Mouse (Mus musculus) testis, adult 2 months (tissue): ENCODE results near the gene Gm20219. TPM values are rescaled to one million over a fixed set of nuclear protein-coding genes. Genes with fewer than 3 reads are reported as not detected.
A peak's percentile ranks its signal among the peaks of the same experiment; 100 is the strongest.

Source experiments
- H3K27ac ChIP-seq: fragments of 200-500 bp; 2 replicates; pipeline ENCODE4 v1.5.1; 2012; ENCODE audit warnings: low read depth, low read length; ENCODE audit not compliant: control insufficient read depth, insufficient read depth
- H3K27me3 ChIP-seq: fragments of 200-500 bp; 2 replicates; pipeline ENCODE4 v1.6.1; 2012; ENCODE audit warnings: mild to moderate bottlenecking, low read length, moderate library complexity; ENCODE audit not compliant: control insufficient read depth, insufficient read depth
- H3K36me3 ChIP-seq: fragments of 200-500 bp; 2 replicates; pipeline ENCODE4 v1.6.1; 2012; ENCODE audit warnings: mild to moderate bottlenecking, low read length; ENCODE audit not compliant: control insufficient read depth, insufficient read depth
- H3K4me1 ChIP-seq: fragments of 200-500 bp; 2 replicates; pipeline ENCODE4 v1.6.1; 2012; ENCODE audit warnings: low read length; ENCODE audit not compliant: control insufficient read depth, insufficient read depth
- H3K4me3 ChIP-seq: fragments of 200-500 bp; 2 replicates; pipeline ENCODE4 v1.5.1; 2012; ENCODE audit warnings: low read depth, mild to moderate bottlenecking, low read length, moderate library complexity, mixed read lengths; ENCODE audit not compliant: control insufficient read depth
- CTCF ChIP-seq: fragments of 200-500 bp; IDR thresholded peaks from 2 replicates; pipeline ENCODE4 v1.5.1; 2012; ENCODE audit warnings: low read depth, mild to moderate bottlenecking, inconsistent platforms, low read length, moderate library complexity; ENCODE audit not compliant: control insufficient read depth, insufficient read depth, insufficient replicate concordance
- POLR2A ChIP-seq: fragments of 200-500 bp; IDR thresholded peaks from 2 replicates; pipeline ENCODE4 v1.6.1; 2012; ENCODE audit warnings: low read depth, mild to moderate bottlenecking, inconsistent platforms, low read length, moderate library complexity; ENCODE audit not compliant: control insufficient read depth
- polyA plus RNA-seq: library from polyadenylated mRNA; depleted of rRNA; stranded (reverse); fragments of >200 nt; gene quantifications from 2 replicates; pipeline ENCODE4 v1.2.3, GENCODE M21; 2012; rRNA removed

Gm20219 gene
- polyA plus RNA-seq, result 2.0 and 2.3 TPM in 2 replicates

DNA sequence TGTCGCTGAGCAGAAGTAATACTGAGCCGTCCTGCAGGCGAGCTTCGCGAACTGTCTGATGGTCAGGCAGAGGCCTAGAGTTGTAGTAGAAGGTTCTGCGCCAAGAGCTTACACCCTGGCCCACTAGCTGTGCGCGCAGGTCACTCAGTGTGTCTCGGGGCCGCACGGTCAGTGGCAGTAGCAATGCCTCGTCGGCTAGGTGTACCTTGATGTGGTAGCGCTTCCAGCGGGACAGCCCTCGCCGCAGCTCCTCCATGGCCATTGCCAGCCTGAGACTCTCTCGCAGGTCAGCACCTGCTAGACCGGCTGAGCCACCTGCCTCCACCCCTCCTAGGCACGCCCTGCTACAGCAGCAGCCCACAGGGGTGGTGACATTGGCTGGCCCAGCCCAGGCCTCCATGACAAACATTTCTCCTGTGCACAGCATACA lies at the start of gene Gm20219:
TSS of gene Gm20219 (minus strand) at position 266 of the 430 bp plus-strand sequence.
- H3K36me3 ChIP-seq, result no peaks in the 10 kb centered on the region
- no peak within 1 kb of the TSS for H3K4me3 ChIP-seq
- no peak within 1 kb of the TSS for H3K27ac ChIP-seq
- no peaks in the 10 kb centered on the region; the same call in 1 of the 2 replicates for H3K4me1 ChIP-seq
- TF ChIP-seq POLR2A (no peak), CTCF (no peak)
- H3K27me3 ChIP-seq, result no peaks in the 10 kb centered on the region

DNA sequence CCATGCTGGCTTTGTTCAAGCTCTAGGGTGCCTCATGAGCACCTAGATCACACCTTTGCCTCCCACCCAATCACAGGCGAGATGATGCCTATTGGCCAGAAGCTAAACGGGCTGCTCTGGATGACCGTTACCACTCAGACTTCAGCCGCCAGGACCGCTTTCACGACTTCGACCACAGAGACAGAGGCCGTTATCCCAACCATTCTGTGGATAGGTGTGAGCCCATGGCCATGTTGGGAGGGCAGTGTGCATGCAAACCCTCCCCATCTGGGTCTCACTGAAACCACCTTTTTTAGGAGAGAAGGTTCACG lies 49.8 kb upstream of the Gm20219 start:
- no peaks in the 10 kb centered on the region for H3K27me3 ChIP-seq
- H3K27ac ChIP-seq, result no peak overlapping the region
- peaks cover 3% of the 10 kb centered on the region for H3K4me1 ChIP-seq
- no peak overlapping the region for H3K4me3 ChIP-seq
- no peak for TF ChIP-seq CTCF
- TF ChIP-seq POLR2A, result no peak
- H3K36me3 ChIP-seq, result no peaks in the 10 kb centered on the region; the same call in none of the 2 replicates

DNA sequence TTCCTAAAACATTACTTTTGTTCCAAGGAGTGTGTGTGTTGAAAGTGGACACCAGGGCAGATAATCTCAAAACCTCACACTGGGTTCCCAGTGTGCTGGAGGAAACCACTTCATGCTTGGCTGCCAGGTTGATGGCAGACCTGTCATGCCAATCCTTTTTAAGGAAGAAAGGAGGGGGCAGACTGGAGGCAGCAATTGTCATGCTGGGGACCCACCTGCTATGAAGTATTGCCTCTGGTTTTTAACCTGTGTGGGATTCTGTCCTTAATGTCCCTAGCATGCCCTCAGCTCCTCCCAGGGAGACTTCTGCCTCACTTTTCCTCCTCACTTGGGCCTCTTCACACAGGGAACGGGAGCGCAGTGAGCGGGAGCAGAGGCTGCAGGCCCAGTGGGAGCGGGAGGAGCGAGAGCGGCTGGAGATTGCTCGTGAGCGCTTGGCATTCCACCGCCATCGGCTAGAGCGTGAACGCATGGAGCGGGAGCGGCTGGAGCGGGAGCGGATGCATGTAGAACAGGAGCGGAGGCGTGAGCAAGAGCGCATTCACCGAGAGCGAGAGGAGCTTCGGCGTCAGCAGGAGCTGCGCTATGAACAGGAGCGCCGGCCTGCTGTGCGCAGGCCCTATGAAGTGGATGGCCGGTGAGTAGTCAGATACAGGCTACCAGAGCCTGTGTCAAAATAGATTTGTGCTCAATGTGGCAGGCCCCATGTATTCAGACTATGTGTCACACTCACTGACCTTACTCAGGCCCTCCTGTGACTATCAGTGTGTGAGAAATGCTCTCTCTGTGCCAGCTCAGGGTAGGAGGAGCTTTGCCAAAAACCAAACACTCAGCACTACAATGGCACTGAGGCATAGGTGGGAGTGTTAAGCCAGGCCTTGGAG lies 49.2 kb upstream of the Gm20219 start:
- Histone ChIP-seq H3K36me3 (no peaks in the 10 kb centered on the region; the same call in none of the 2 replicates), H3K4me3 (no peak overlapping the region), H3K4me1 (no peaks in the 10 kb centered on the region), H3K27ac (no peak overlapping the region), H3K27me3 (no peaks in the 10 kb centered on the region)
- TF ChIP-seq CTCF (no peak), POLR2A (no peak)

DNA sequence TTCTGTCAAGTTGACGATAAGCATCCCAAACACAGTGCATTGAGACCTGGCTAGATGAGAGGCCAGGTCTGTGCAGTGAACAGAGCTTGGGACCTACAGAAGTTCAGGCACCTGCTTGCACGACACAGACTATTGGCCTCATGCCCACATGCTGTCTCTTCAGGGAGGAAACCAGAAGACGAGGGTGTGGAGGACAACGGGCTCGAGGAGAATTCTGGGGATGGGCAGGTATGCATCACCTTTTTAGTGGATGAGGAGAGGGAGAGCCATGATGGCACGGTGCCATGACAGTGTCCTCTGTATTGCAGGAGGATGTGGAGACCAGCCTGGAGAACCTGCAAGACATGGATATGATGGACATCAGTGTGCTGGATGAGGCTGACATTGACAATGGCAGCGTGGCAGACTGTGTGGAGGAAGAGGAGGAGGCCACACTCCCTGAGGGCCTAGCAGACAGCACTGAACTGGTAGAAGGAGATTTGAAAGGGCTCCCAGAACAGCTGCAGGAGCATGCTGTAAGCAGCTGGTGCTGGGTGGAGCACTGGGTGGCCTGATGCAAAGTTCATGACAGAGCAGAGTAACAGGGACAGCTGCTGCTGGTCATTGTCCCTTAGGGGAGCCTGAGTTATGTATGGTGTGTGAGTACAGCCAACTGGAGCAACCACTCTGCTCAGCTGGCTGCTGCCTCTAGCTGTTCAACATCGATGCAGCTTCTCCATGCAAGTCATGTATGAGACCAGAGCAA lies 39.5 kb upstream of the Gm20219 start:
- Histone ChIP-seq H3K36me3 (peaks cover 4% of the 10 kb centered on the region), H3K4me1 (no peaks in the 10 kb centered on the region; the same call in 1 of the 2 replicates), H3K4me3 (no peak overlapping the region), H3K27me3 (no peaks in the 10 kb centered on the region), H3K27ac (no peak overlapping the region)
- TF ChIP-seq CTCF, result no peak

DNA sequence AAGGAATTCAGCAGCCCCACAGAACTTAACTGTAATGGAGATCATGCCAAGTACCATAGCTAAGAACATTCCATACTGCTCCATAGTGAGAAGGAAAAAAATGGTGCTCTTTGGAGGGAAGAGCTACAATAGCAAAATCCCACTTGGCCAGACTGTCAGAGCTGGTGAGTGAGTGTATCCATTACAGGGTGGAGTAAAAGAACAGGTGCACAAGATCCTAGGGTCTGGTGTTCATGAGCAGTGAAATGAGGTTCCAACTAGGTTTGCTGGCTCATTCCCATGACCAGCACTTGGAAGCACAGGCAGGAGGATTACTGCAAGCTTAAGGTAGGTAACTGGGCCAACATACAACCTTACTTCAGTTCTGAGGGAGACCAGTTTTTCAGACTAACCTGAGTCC lies 38.4 kb upstream of the Gm20219 start:
- Histone ChIP-seq H3K4me3 (no peak overlapping the region), H3K27me3 (no peaks in the 10 kb centered on the region), H3K36me3 (peaks cover 7% of the 10 kb centered on the region), H3K4me1 (no peaks in the 10 kb centered on the region; the same call in 1 of the 2 replicates), H3K27ac (no peak overlapping the region)
- no peak for TF ChIP-seq CTCF

DNA sequence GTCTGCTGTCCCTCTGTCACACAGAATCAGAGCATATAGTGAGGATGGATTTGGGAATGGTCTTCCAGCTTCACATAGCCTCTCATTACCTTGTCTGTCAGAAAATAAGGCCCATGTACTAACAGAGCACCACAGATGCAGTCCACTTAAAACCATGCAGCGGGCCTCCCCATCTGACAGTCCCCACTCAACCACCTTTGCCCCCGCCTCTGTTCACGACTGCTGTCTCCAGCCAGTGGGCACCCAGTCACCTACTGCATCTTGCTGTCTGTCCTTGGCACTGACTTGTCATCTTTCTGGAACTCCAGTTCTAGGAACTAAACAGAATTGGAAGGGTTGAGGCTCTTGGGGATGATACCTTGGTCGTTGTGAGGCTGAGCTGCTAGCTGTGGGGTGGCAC lies 34.7 kb upstream of the Gm20219 start:
- H3K4me3 ChIP-seq, result no peak overlapping the region

DNA sequence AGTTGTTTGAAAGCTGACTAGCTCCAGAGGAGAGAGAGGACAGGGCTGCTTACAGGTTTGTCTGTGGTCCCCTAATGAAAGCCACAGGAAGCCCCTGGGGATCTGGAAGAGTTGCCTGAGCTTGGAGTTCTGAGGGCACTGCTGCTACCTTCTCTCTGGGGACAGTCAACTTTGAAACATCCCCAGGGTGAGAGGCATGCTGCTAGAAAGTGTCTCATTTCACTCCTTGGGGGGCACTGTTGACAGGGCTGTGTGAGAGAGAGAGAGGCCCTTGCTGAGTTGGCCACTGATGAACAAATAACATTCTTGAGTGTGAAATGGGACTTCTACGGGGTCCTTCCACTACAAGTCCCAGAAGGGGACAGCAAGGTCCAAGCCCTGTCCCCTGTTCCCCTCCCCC lies 33.6 kb upstream of the Gm20219 start:
- Histone ChIP-seq H3K27ac (no peak overlapping the region), H3K27me3 (no peaks in the 10 kb centered on the region), H3K4me1 (peaks cover 7% of the 10 kb centered on the region), H3K4me3 (no peak overlapping the region), H3K36me3 (peaks cover 9% of the 10 kb centered on the region)
- no peak for TF ChIP-seq CTCF
- no peak for TF ChIP-seq POLR2A

More for the DNA sequence above, 34.7 kb upstream of the Gm20219 start:
- TF ChIP-seq CTCF, result no peak
- no peak for TF ChIP-seq POLR2A
- H3K27me3 ChIP-seq, result no peaks in the 10 kb centered on the region
- H3K27ac ChIP-seq, result peak overlapping the region; percentile 11; the same call in 1 of the 2 replicates
- no peaks in the 10 kb centered on the region; the same call in 1 of the 2 replicates for H3K4me1 ChIP-seq
- peaks cover 9% of the 10 kb centered on the region for H3K36me3 ChIP-seq
